Mouse (Mus musculus): ENCODE results near the gene Smg6. TPM values are rescaled to one million over a fixed set of nuclear protein-coding genes. Genes with fewer than 3 reads are reported as not detected.
A peak's percentile ranks its signal among the peaks of the same experiment; 100 is the strongest.

Gene Smg6
- polyA plus RNA-seq, 1 experiment from 2014 or later = 12.8 TPM

- 72% methylated on average over 4 of the region's 4 CpGs for WGBS
Observed at GRCm38 (mm10) chr11:75014816-75015215, 89.2 kb downstream of the Smg6 start.

GRCm38 (mm10) chr11:75015453-75015871 is 89.8 kb downstream of the Smg6 start:
- no peak overlapping the region for H3K4me3 ChIP-seq (ENCODE audit: low read depth, low read length)
- H3K4me2 ChIP-seq (ENCODE audit: low read depth, low read length) = no peak overlapping the region
- no peak overlapping the region for H3K9ac ChIP-seq (ENCODE audit: low read depth, low read length)
- H3K27ac ChIP-seq (replicated peaks; ENCODE audit: low read depth, low read length) = peak overlapping the region; percentile 91
- DNase-seq (ENCODE audit: low spot score) (peak; percentile 60), ATAC-seq (ENCODE audit: low read depth) (no peak)
- no peaks in the 10 kb centered on the region for H3K27me3 ChIP-seq (replicated peaks; ENCODE audit: control insufficient read depth, insufficient read depth, low read length)
- H3K4me1 ChIP-seq (ENCODE audit: control insufficient read depth, insufficient read depth, low read length) = peaks cover 45% of the 10 kb centered on the region
- no peaks in the 10 kb centered on the region for H3K36me3 ChIP-seq (ENCODE audit: control insufficient read depth, insufficient read depth, low read length)
- no peaks in the 10 kb centered on the region for H3K9me3 ChIP-seq (ENCODE audit: control insufficient read depth, low read length)
- WGBS = 42% methylated on average over 7 of the region's 7 CpGs

More at GRCm38 (mm10) chr11:75014816-75015215, 89.2 kb downstream of the Smg6 start:
- Histone ChIP-seq H3K27ac (replicated peaks; ENCODE audit: low read depth, low read length) (peak overlapping the region; percentile 91), H3K36me3 (ENCODE audit: control insufficient read depth, insufficient read depth, low read length) (no peaks in the 10 kb centered on the region), H3K4me1 (ENCODE audit: control insufficient read depth, insufficient read depth, low read length) (peaks cover 45% of the 10 kb centered on the region), H3K9ac (ENCODE audit: low read depth, low read length) (no peak overlapping the region), H3K27me3 (replicated peaks; ENCODE audit: control insufficient read depth, insufficient read depth, low read length) (no peaks in the 10 kb centered on the region), H3K4me3 (ENCODE audit: low read depth, low read length) (no peak overlapping the region), H3K9me3 (ENCODE audit: control insufficient read depth, low read length) (no peaks in the 10 kb centered on the region), H3K4me2 (ENCODE audit: low read depth, low read length) (no peak overlapping the region)
- no peak for DNase-seq (ENCODE audit: low spot score)
- no peak for ATAC-seq (ENCODE audit: low read depth)

GRCm38 (mm10) chr11:75016309-75016860 is 90.8 kb downstream of the Smg6 start:
- ATAC-seq (ENCODE audit: low read depth) (no peak), DNase-seq (ENCODE audit: low spot score) (peak; percentile 40)
- H3K27ac ChIP-seq (replicated peaks; ENCODE audit: low read depth, low read length) = peak overlapping the region; percentile 91
- 58% methylated on average over 5 of the region's 5 CpGs for WGBS
- H3K4me2 ChIP-seq (ENCODE audit: low read depth, low read length) = no peak overlapping the region
- peaks cover 45% of the 10 kb centered on the region for H3K4me1 ChIP-seq (ENCODE audit: control insufficient read depth, insufficient read depth, low read length)
- H3K36me3 ChIP-seq (ENCODE audit: control insufficient read depth, insufficient read depth, low read length) = no peaks in the 10 kb centered on the region
- H3K4me3 ChIP-seq (ENCODE audit: low read depth, low read length) = no peak overlapping the region
- H3K9me3 ChIP-seq (ENCODE audit: control insufficient read depth, low read length) = no peaks in the 10 kb centered on the region
- no peak overlapping the region for H3K9ac ChIP-seq (ENCODE audit: low read depth, low read length)
- H3K27me3 ChIP-seq (replicated peaks; ENCODE audit: control insufficient read depth, insufficient read depth, low read length) = no peaks in the 10 kb centered on the region

GRCm38 (mm10) chr11:75017831-75018230 is 92.2 kb downstream of the Smg6 start:
- ATAC-seq (ENCODE audit: low read depth) (no peak), DNase-seq (ENCODE audit: low spot score) (no peak)
- peaks cover 37% of the 10 kb centered on the region for H3K4me1 ChIP-seq (ENCODE audit: control insufficient read depth, insufficient read depth, low read length)

GRCm38 (mm10) chr11:75026977-75027376 is 101.4 kb downstream of the Smg6 start:
- no peaks in the 10 kb centered on the region for H3K9me3 ChIP-seq (ENCODE audit: control insufficient read depth, low read length)
- H3K9ac ChIP-seq (ENCODE audit: low read depth, low read length) = no peak overlapping the region
- 78% methylated on average over 3 of the region's 3 CpGs for WGBS
- no peaks in the 10 kb centered on the region for H3K27me3 ChIP-seq (replicated peaks; ENCODE audit: control insufficient read depth, insufficient read depth, low read length)
- ATAC-seq (ENCODE audit: low read depth) (no peak), DNase-seq (ENCODE audit: low spot score) (no peak)
- peaks cover 6% of the 10 kb centered on the region for H3K4me1 ChIP-seq (ENCODE audit: control insufficient read depth, insufficient read depth, low read length)
- H3K4me3 ChIP-seq (ENCODE audit: low read depth, low read length) = no peak overlapping the region
- H3K4me2 ChIP-seq (ENCODE audit: low read depth, low read length) = no peak overlapping the region
- no peak overlapping the region for H3K27ac ChIP-seq (replicated peaks; ENCODE audit: low read depth, low read length)
- no peaks in the 10 kb centered on the region for H3K36me3 ChIP-seq (ENCODE audit: control insufficient read depth, insufficient read depth, low read length)

More at GRCm38 (mm10) chr11:75017831-75018230, 92.2 kb downstream of the Smg6 start:
- H3K4me3 ChIP-seq (ENCODE audit: low read depth, low read length) = no peak overlapping the region
- no peak overlapping the region for H3K27ac ChIP-seq (replicated peaks; ENCODE audit: low read depth, low read length)
- H3K36me3 ChIP-seq (ENCODE audit: control insufficient read depth, insufficient read depth, low read length) = no peaks in the 10 kb centered on the region
- no peaks in the 10 kb centered on the region for H3K9me3 ChIP-seq (ENCODE audit: control insufficient read depth, low read length)
- H3K27me3 ChIP-seq (replicated peaks; ENCODE audit: control insufficient read depth, insufficient read depth, low read length) = no peaks in the 10 kb centered on the region
- WGBS = 51% methylated on average over 2 of the region's 2 CpGs
- no peak overlapping the region for H3K9ac ChIP-seq (ENCODE audit: low read depth, low read length)
- no peak overlapping the region for H3K4me2 ChIP-seq (ENCODE audit: low read depth, low read length)

- ATAC-seq (ENCODE audit: low read depth) (no peak), DNase-seq (ENCODE audit: low spot score) (no peak)
- Histone ChIP-seq H3K4me1 (ENCODE audit: control insufficient read depth, insufficient read depth, low read length) (peaks cover 6% of the 10 kb centered on the region), H3K27me3 (replicated peaks; ENCODE audit: control insufficient read depth, insufficient read depth, low read length) (no peaks in the 10 kb centered on the region), H3K36me3 (ENCODE audit: control insufficient read depth, insufficient read depth, low read length) (no peaks in the 10 kb centered on the region), H3K9me3 (ENCODE audit: control insufficient read depth, low read length) (no peaks in the 10 kb centered on the region), H3K9ac (ENCODE audit: low read depth, low read length) (no peak overlapping the region), H3K27ac (replicated peaks; ENCODE audit: low read depth, low read length) (no peak overlapping the region), H3K4me3 (ENCODE audit: low read depth, low read length) (no peak overlapping the region), H3K4me2 (ENCODE audit: low read depth, low read length) (no peak overlapping the region)
- 67% methylated on average over 2 of the region's 2 CpGs for WGBS
Observed at GRCm38 (mm10) chr11:75027616-75028015, 102.0 kb downstream of the Smg6 start.

- peak; percentile 86 for ATAC-seq (ENCODE audit: low read depth)
Observed at GRCm38 (mm10) chr11:75031251-75031650, 105.6 kb downstream of the Smg6 start.

GRCm38 (mm10) chr11:75032946-75033345 is 107.3 kb downstream of the Smg6 start:
- H3K9me3 ChIP-seq (ENCODE audit: control insufficient read depth, low read length) = no peaks in the 10 kb centered on the region
- H3K4me3 ChIP-seq (ENCODE audit: low read depth, low read length) = no peak overlapping the region
- H3K4me1 ChIP-seq (ENCODE audit: control insufficient read depth, insufficient read depth, low read length) = peaks cover 6% of the 10 kb centered on the region
- no peaks in the 10 kb centered on the region for H3K27me3 ChIP-seq (replicated peaks; ENCODE audit: control insufficient read depth, insufficient read depth, low read length)
- no peak overlapping the region for H3K27ac ChIP-seq (replicated peaks; ENCODE audit: low read depth, low read length)
- no peak overlapping the region for H3K9ac ChIP-seq (ENCODE audit: low read depth, low read length)
- DNase-seq (ENCODE audit: low spot score) (no peak), ATAC-seq (ENCODE audit: low read depth) (no peak)
- 53% methylated on average over 2 of the region's 2 CpGs for WGBS
- no peaks in the 10 kb centered on the region for H3K36me3 ChIP-seq (ENCODE audit: control insufficient read depth, insufficient read depth, low read length)
- no peak overlapping the region for H3K4me2 ChIP-seq (ENCODE audit: low read depth, low read length)

More at GRCm38 (mm10) chr11:75031251-75031650, 105.6 kb downstream of the Smg6 start:
- Histone ChIP-seq H3K4me1 (ENCODE audit: control insufficient read depth, insufficient read depth, low read length) (peaks cover 6% of the 10 kb centered on the region), H3K4me3 (ENCODE audit: low read depth, low read length) (no peak overlapping the region), H3K9ac (ENCODE audit: low read depth, low read length) (no peak overlapping the region), H3K36me3 (ENCODE audit: control insufficient read depth, insufficient read depth, low read length) (no peaks in the 10 kb centered on the region), H3K9me3 (ENCODE audit: control insufficient read depth, low read length) (no peaks in the 10 kb centered on the region), H3K27me3 (replicated peaks; ENCODE audit: control insufficient read depth, insufficient read depth, low read length) (no peaks in the 10 kb centered on the region), H3K27ac (replicated peaks; ENCODE audit: low read depth, low read length) (no peak overlapping the region), H3K4me2 (ENCODE audit: low read depth, low read length) (no peak overlapping the region)
- 36% methylated on average over 2 of the region's 2 CpGs for WGBS
- DNase-seq (ENCODE audit: low spot score) = peak; percentile 63

GRCm38 (mm10) chr11:75033581-75034067 is 108.0 kb downstream of the Smg6 start:
- Histone ChIP-seq H3K4me2 (ENCODE audit: low read depth, low read length) (no peak overlapping the region), H3K36me3 (ENCODE audit: control insufficient read depth, insufficient read depth, low read length) (no peaks in the 10 kb centered on the region), H3K9me3 (ENCODE audit: control insufficient read depth, low read length) (no peaks in the 10 kb centered on the region), H3K27me3 (replicated peaks; ENCODE audit: control insufficient read depth, insufficient read depth, low read length) (no peaks in the 10 kb centered on the region), H3K27ac (replicated peaks; ENCODE audit: low read depth, low read length) (no peak overlapping the region), H3K4me1 (ENCODE audit: control insufficient read depth, insufficient read depth, low read length) (peaks cover 6% of the 10 kb centered on the region), H3K4me3 (ENCODE audit: low read depth, low read length) (no peak overlapping the region), H3K9ac (ENCODE audit: low read depth, low read length) (no peak overlapping the region)
- ATAC-seq (ENCODE audit: low read depth) (no peak), DNase-seq (ENCODE audit: low spot score) (no peak)
- 68% methylated on average over 5 of the region's 5 CpGs for WGBS
